Mouse (Mus musculus) MEL (cell line): Measurements from ENCODE around the gene Nckap5l. TPM values are rescaled to one million over a fixed set of nuclear protein-coding genes. Genes with fewer than 3 reads are reported as not detected.
A peak's percentile ranks its signal among the peaks of the same experiment; 100 is the strongest.

Source experiments
- DNase-seq: peaks from one replicate; pipeline ENCODE4 v3.0.0; 2011; ENCODE audit warnings: low read depth, low spot score
- H3K27ac ChIP-seq: 2 replicates; pipeline ENCODE4 v1.5.1; 2012; ENCODE audit warnings: low read depth, mild to moderate bottlenecking, control low read depth, low read length, moderate library complexity; ENCODE audit not compliant: control insufficient read depth
- H3K27me3 ChIP-seq, 2 experiments: fragments of 150-350 bp in 1 of 2; sonication (generic) in 1 of 2; 2 replicates each; pipeline ENCODE4 v1.6.1; 2012; ENCODE audit warnings: low read length in 2 of 2, mild to moderate bottlenecking in 2 of 2, improper control_type of control experiment in 1 of 2, moderate library complexity in 1 of 2; ENCODE audit not compliant: insufficient read depth in 2 of 2, control insufficient read depth in 1 of 2
- H3K36me3 ChIP-seq, 2 experiments: 2 replicates each; pipeline ENCODE4 v1.6.1; 2012 to 2014; ENCODE audit warnings: low read length in 2 of 2, improper control_type of control experiment in 1 of 2, inconsistent platforms in 1 of 2, mild to moderate bottlenecking in 1 of 2; ENCODE audit not compliant: insufficient read depth in 2 of 2, control insufficient read depth in 1 of 2
- H3K4me1 ChIP-seq, 2 experiments: fragments of 150-350 bp in 1 of 2; sonication (generic) in 1 of 2; 2 replicates each; pipeline ENCODE4 v1.6.1; 2012; ENCODE audit warnings: low read length in 2 of 2, improper control_type of control experiment in 1 of 2, mild to moderate bottlenecking in 1 of 2; ENCODE audit not compliant: insufficient read depth in 2 of 2, control insufficient read depth in 1 of 2
- H3K4me3 ChIP-seq, 2 experiments: fragments of 150-350 bp in 1 of 2; sonication (generic) in 1 of 2; 2 replicates each; pipeline ENCODE4 v1.5.1; 2012; ENCODE audit warnings: low read depth in 2 of 2, low read length in 2 of 2, mild to moderate bottlenecking in 2 of 2, moderate library complexity in 2 of 2, control low read depth in 1 of 2, improper control_type of control experiment in 1 of 2; ENCODE audit not compliant: control insufficient read depth in 1 of 2, insufficient read depth in 1 of 2
- H3K79me2 ChIP-seq: 2 replicates; pipeline ENCODE4 v1.6.1; 2012; ENCODE audit warnings: mild to moderate bottlenecking, low read length, moderate library complexity; ENCODE audit not compliant: control insufficient read depth, poor library complexity, insufficient read depth
- H3K9ac ChIP-seq: 2 replicates; pipeline ENCODE4 v1.6.1; 2012; ENCODE audit warnings: low read depth, mild to moderate bottlenecking, control low read depth, low read length, moderate library complexity; ENCODE audit not compliant: control insufficient read depth, poor library complexity, severe bottlenecking
- H3K9me3 ChIP-seq: fragments of 150-350 bp; sonication (generic); replicated peaks from 2 replicates; pipeline ENCODE4 v1.6.1; 2012; ENCODE audit warnings: mild to moderate bottlenecking, low read length, improper control_type of control experiment, moderate library complexity; ENCODE audit not compliant: insufficient read depth
- BHLHE40 ChIP-seq: IDR thresholded peaks from 2 replicates; pipeline ENCODE4 v1.6.1; 2012; ENCODE audit warnings: low read depth, mild to moderate bottlenecking, inconsistent platforms, low read length, improper control_type of control experiment, borderline replicate concordance
- CHD1 ChIP-seq: IDR thresholded peaks from 2 replicates; pipeline ENCODE4 v1.6.1; 2012; ENCODE audit warnings: low read depth, mild to moderate bottlenecking, inconsistent platforms, low read length, improper control_type of control experiment
- CHD2 ChIP-seq: IDR thresholded peaks from 2 replicates; pipeline ENCODE4 v1.6.1; 2011; ENCODE audit warnings: low read length, improper control_type of control experiment
- CTCF ChIP-seq, 3 experiments: IDR thresholded peaks in 2 of 3; conservative IDR thresholded peaks in 1 of 3; 2 replicates each; pipeline ENCODE4 v1.5.1; 2011 to 2012; ENCODE audit warnings: low read length in 3 of 3, low read depth in 2 of 3, mild to moderate bottlenecking in 2 of 3, improper control_type of control experiment in 1 of 3, inconsistent platforms in 1 of 3, mixed read lengths in 1 of 3, moderate library complexity in 1 of 3; ENCODE audit not compliant: control insufficient read depth in 1 of 3, insufficient read depth in 1 of 3, poor library complexity in 1 of 3, severe bottlenecking in 1 of 3
- ELF1 ChIP-seq: IDR thresholded peaks from 2 replicates; pipeline ENCODE4 v1.6.1; 2014; ENCODE audit warnings: low read depth, mild to moderate bottlenecking, inconsistent platforms, low read length, improper control_type of control experiment, moderate library complexity
- ETS1 ChIP-seq: IDR thresholded peaks from 2 replicates; pipeline ENCODE4 v1.6.1; 2012; ENCODE audit warnings: low read depth, mild to moderate bottlenecking, inconsistent platforms, low read length, improper control_type of control experiment, moderate library complexity
- GABPA ChIP-seq: IDR thresholded peaks from 2 replicates; pipeline ENCODE4 v1.6.1; 2012; ENCODE audit warnings: low read depth, mild to moderate bottlenecking, inconsistent platforms, low read length, improper control_type of control experiment, moderate library complexity
- JUND ChIP-seq: IDR thresholded peaks from 2 replicates; pipeline ENCODE4 v1.6.1; 2011; ENCODE audit warnings: low read depth, mild to moderate bottlenecking, improper control_type of control experiment, low read length
- MAZ ChIP-seq: IDR thresholded peaks from 2 replicates; pipeline ENCODE4 v1.6.1; 2012; ENCODE audit warnings: low read depth, mild to moderate bottlenecking, inconsistent platforms, low read length, improper control_type of control experiment
- MEF2A ChIP-seq: IDR thresholded peaks from 2 replicates; pipeline ENCODE4 v1.6.1; 2014; ENCODE audit warnings: low read depth, mild to moderate bottlenecking, inconsistent platforms, low read length, improper control_type of control experiment; ENCODE audit not compliant: poor library complexity, insufficient replicate concordance, severe bottlenecking; ENCODE audit errors: extremely low read depth
- MXI1 ChIP-seq: IDR thresholded peaks from 2 replicates; pipeline ENCODE4 v1.6.1; 2011; ENCODE audit warnings: mild to moderate bottlenecking, low read depth, low read length, improper control_type of control experiment
- MYB ChIP-seq: IDR thresholded peaks from 2 replicates; pipeline ENCODE4 v1.6.1; 2011; ENCODE audit warnings: mild to moderate bottlenecking, low read depth, low read length, improper control_type of control experiment
- NRF1 ChIP-seq: IDR thresholded peaks from 2 replicates; pipeline ENCODE4 v1.6.1; 2014; ENCODE audit warnings: low read depth, mild to moderate bottlenecking, inconsistent platforms, low read length, improper control_type of control experiment, moderate library complexity; ENCODE audit not compliant: poor library complexity, insufficient read depth, severe bottlenecking
- POLR2AphosphoS2 ChIP-seq: IDR thresholded peaks from 2 replicates; pipeline ENCODE4 v1.6.1; 2011; ENCODE audit warnings: low read length, improper control_type of control experiment
- POLR2AphosphoS5 ChIP-seq: IDR thresholded peaks from 2 replicates; pipeline ENCODE4 v1.6.1; 2012; ENCODE audit warnings: low read depth, borderline replicate concordance, mild to moderate bottlenecking, inconsistent platforms, low read length, moderate library complexity, mixed read lengths
- RAD21 ChIP-seq: IDR thresholded peaks from 2 replicates; pipeline ENCODE4 v1.6.1; 2011; ENCODE audit warnings: mild to moderate bottlenecking, low read depth, low read length, improper control_type of control experiment
- RCOR1 ChIP-seq: IDR thresholded peaks from 2 replicates; pipeline ENCODE4 v1.6.1; 2012; ENCODE audit warnings: low read depth, mild to moderate bottlenecking, inconsistent platforms, low read length, improper control_type of control experiment
- SMC3 ChIP-seq: IDR thresholded peaks from 2 replicates; pipeline ENCODE4 v1.6.1; 2011; ENCODE audit warnings: low read depth, low read length, improper control_type of control experiment
- TBP ChIP-seq: IDR thresholded peaks from 2 replicates; pipeline ENCODE4 v1.8.0; 2011; ENCODE audit warnings: low read depth, low read length, improper control_type of control experiment
- UBTF ChIP-seq: IDR thresholded peaks from 2 replicates; pipeline ENCODE4 v1.6.1; 2012; ENCODE audit warnings: low read depth, mild to moderate bottlenecking, inconsistent platforms, low read length, improper control_type of control experiment, moderate library complexity, borderline replicate concordance; ENCODE audit not compliant: insufficient read depth
- USF1 ChIP-seq: IDR thresholded peaks from 2 replicates; pipeline ENCODE4 v1.6.1; 2014; ENCODE audit warnings: low read depth, mild to moderate bottlenecking, inconsistent platforms, low read length, improper control_type of control experiment, moderate library complexity
- ZC3H11A ChIP-seq: IDR thresholded peaks from 2 replicates; pipeline ENCODE4 v1.6.1; 2012; ENCODE audit warnings: low read depth, mild to moderate bottlenecking, inconsistent platforms, low read length, improper control_type of control experiment
- ZMIZ1 ChIP-seq: IDR thresholded peaks from 2 replicates; pipeline ENCODE4 v1.6.1; 2012; ENCODE audit warnings: low read depth, mild to moderate bottlenecking, inconsistent platforms, low read length, improper control_type of control experiment, moderate library complexity
- ZNF384 ChIP-seq: IDR thresholded peaks from 2 replicates; pipeline ENCODE4 v1.6.1; 2012; ENCODE audit warnings: low read depth, mild to moderate bottlenecking, inconsistent platforms, low read length, improper control_type of control experiment
- polyA plus RNA-seq, 2 experiments: library from polyadenylated mRNA; stranded (reverse) in 1 of 2; unstranded in 1 of 2; fragments of >175 nt in 1 of 2; fragments of >200 nt in 1 of 2; gene quantifications; 2 replicates each; pipeline versions ENCODE4 v1.2.1 to v1.2.4; 2012; ENCODE audit warnings: low replicate concordance in 2 of 2, low read depth in 1 of 2; ENCODE audit not compliant: insufficient read length in 2 of 2, insufficient read depth in 1 of 2, missing spikeins in 1 of 2
- total RNA-seq: library from RNA; depleted of rRNA; stranded (reverse); fragments of 300-350 nt; gene quantifications from 2 replicates; pipeline ENCODE4 v1.2.3, GENCODE M21; 2012

Nckap5l gene
- total and polyA plus RNA-seq, 3 experiments = 2.5 to 14.1 TPM; not detected in 1

- no peak for TF ChIP-seq ETS1
- TF ChIP-seq CHD1 = no peak
- TF ChIP-seq POLR2AphosphoS2 = no peak
- TF ChIP-seq JUND = no peak
- TF ChIP-seq ZC3H11A = peak; percentile 46
- no peak for TF ChIP-seq MXI1
- no peak for TF ChIP-seq ELF1
- 0 out of 2 replicates have a peak, but pooled peaks have one; percentile 26 for TF ChIP-seq TBP
- peak; percentile 38 for TF ChIP-seq RAD21
- TF ChIP-seq NRF1 = no peak
- TF ChIP-seq, all 39 proteins: peak for 6
These were observed 41.8 kb downstream of the Nckap5l start (continued) for GRCm38 (mm10) chr15:99415793-99416192.

GRCm38 (mm10) chr15:99411747-99412146, 45.8 kb downstream of the Nckap5l start:
- TF ChIP-seq ZNF384 (no peak), CTCF (IDR thresholded peaks at IDR 0.05 in 2 of 3, conservative IDR thresholded peaks at IDR 0.05 in 1 of 3; ENCODE audit: control insufficient read depth in 1 of 3, insufficient read depth in 1 of 3, low read depth in 2 of 3, low read length in 3 of 3, poor library complexity in 1 of 3, severe bottlenecking in 1 of 3) (peak in 2 of 3 experiments; percentile 13 to 32; a peak in 2 of 6 replicates)
- Histone ChIP-seq H3K4me1 (no peaks in the 10 kb centered on the region), H3K9ac (no peak overlapping the region), H3K27me3 (no peaks in the 10 kb centered on the region), H3K4me3 (no peak overlapping the region), H3K36me3 (peaks cover 0 to 6% of the 10 kb centered on the region in 2 experiments; a peak in 2 of 4 replicates), H3K79me2 (no peaks in the 10 kb centered on the region), H3K9me3 (no peaks in the 10 kb centered on the region), H3K27ac (no peak overlapping the region)
- no peak for DNase-seq

DNA sequence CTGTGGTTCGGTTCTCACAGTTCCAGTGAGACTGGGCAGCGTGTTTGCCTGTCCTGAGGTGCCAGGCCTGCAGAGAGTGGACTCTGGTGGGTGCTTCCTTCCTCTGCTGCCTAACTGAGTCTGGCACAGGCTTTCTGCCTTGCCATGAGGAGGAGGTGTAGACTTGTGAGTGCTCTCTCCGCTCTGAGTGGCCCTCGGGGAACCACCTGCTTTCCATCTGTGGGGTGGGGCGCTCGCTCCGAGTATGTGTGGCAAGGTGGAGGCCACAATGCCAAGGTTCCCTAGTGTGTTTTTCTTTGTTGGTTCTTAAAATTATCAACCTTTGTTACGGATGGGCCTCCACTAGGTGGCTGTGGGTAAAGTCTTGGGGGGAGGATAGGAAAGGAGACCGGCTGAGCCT, 48.7 kb downstream of the Nckap5l start:
- Histone ChIP-seq H3K36me3 (peaks cover 0 to 26% of the 10 kb centered on the region in 2 experiments; a peak in 2 of 4 replicates), H3K9ac (no peak overlapping the region), H3K79me2 (no peaks in the 10 kb centered on the region), H3K27me3 (no peaks in the 10 kb centered on the region), H3K27ac (no peak overlapping the region), H3K4me1 (no peaks in the 10 kb centered on the region), H3K4me3 (no peak overlapping the region), H3K9me3 (no peaks in the 10 kb centered on the region)
- TF ChIP-seq POLR2AphosphoS5 (no peak), TBP (no peak), BHLHE40 (no peak), JUND (no peak), SMC3 (no peak), MEF2A (no peak), MYB (no peak), USF1 (no peak), RCOR1 (no peak), CHD1 (no peak), MAZ (no peak), UBTF (no peak), ELF1 (no peak), POLR2AphosphoS2 (no peak), CHD2 (no peak), GABPA (no peak), ZMIZ1 (no peak)
- no peak for DNase-seq
